Mouse (Mus musculus): ENCODE data around the gene Gm43518. TPM values are rescaled to one million over a fixed set of nuclear protein-coding genes. Genes with fewer than 3 reads are reported as not detected.

The Gm43518 gene
- 1 to 10 TPM in 1 of 2 experiments, under 1 TPM in 1; 0.87 to 1.3 TPM for total RNA-seq (2021)
- long read RNA-seq, experiment 1, partial matches to known transcripts: 0 of 1 reads
- long read RNA-seq, experiment 1, other reads (novel, unspliced or antisense): 1 of 1 reads
- long read RNA-seq, experiment 2: 0 reads

DNA sequence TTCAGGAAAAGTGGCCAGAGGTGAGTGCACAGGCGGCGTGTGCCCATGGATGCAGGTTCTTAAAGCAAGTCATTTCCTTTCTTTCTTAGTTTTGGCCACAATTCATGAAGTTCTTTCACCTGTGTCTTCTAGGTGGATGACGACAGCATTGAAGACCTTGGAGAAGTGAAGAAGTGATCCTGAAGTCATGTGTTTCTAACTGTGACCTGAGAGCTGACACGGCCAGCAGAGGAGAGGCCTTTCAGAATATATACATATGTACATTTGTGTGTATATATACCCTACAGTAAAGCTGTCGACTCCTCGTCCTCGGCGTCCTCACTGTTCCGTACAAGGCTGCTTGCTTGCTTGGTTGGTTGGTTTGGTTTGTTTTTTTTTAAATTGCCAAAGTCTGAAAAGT lies at the start of gene Gm43518:
TSS of gene Gm43518 (plus strand) at position 301 of the 400 bp plus-strand sequence.
- DNase-seq (ENCODE audit: low spot score in 2 of 2): peak in 1 of 2 experiments; percentile 1
- TF ChIP-seq CTCF (conservative IDR thresholded peaks at IDR 0.05): no peak
- H3K4me3 ChIP-seq: no peak within 1 kb of the TSS
- H3K27ac ChIP-seq: no peak within 1 kb of the TSS

DNA sequence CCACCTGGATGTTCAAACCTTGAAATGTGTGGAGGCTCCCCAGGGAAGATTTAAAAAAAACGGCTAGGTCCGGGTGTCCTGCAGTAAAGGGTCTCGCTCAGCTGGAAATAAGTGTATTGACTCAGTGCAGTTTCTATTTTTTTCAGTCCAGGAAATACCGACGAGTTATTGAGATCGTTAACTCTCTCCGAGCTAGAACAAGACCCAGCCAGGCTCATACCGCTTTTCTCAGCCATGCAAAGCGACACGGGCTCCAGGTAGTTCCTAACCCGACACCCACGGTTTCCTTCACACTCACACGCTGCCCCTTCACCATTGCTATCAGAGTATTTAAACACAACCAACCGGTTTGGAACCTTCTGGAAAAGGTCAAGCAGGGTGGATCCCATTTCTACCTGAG lies 49.2 kb upstream of the Gm43518 start:
- no peak for DNase-seq (ENCODE audit: low spot score in 2 of 2)
- H3K4me3 ChIP-seq: peak overlapping the region; percentile 9; the same call in 1 of the 2 replicates
- TF ChIP-seq CTCF (conservative IDR thresholded peaks at IDR 0.05): no peak
- H3K27ac ChIP-seq: no peak overlapping the region

DNA sequence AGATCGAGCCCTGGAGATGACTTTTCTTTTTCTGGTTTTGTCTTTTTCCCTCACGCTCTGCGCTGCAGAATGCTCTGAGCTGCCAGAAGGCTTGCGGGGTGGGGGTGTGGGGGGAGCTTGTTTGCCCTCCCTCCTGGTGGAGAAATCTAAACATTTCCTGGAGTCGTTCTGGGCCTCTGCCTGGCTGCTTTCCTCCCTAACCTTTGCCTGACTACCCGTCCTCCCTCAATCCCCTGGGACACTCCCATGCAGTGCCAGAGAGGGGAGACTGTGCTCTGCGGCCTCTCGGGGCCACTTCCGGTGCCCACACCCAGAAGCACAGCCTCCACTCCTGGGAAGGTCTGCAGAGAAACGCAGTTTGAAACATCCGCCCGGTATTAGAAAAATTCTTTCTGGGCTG lies 47.3 kb upstream of the Gm43518 start, which contains the start of gene Hcar1:
TSS of gene Hcar1 (minus strand) at position 93 of the 400 bp plus-strand sequence.
- DNase-seq (ENCODE audit: low spot score in 2 of 2): no peak
- H3K4me3 ChIP-seq: peak within 1 kb of the TSS; percentile 15; the same call in 1 of the 2 replicates

DNA sequence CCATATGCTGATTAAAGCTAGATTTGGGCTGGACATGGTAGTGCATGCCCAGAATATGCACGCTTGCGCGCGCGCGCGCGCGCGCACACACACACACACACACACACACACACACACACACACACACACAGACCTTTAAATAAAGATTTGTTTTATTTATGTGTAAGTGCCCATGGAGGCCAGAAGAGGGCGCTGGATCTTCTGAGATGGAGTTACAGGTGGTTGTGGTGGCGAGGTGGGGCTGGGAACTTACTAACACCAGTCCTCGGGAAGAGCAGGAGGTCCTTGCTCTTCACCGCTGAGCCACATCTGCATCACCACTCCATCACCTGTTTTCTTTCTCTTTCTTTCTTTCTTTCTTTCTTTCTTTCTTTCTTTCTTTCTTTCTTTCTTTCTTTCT lies 46.4 kb upstream of the Gm43518 start:
- H3K27ac ChIP-seq: no peak overlapping the region
- no peak overlapping the region for H3K4me3 ChIP-seq
- TF ChIP-seq CTCF (conservative IDR thresholded peaks at IDR 0.05): peak; percentile 38
- DNase-seq (ENCODE audit: low spot score in 2 of 2): no peak

More for the DNA sequence above, 47.3 kb upstream of the Gm43518 start, which contains the start of gene Hcar1:
- 0 out of 2 replicates have a peak, but pooled peaks have one; percentile 11 for TF ChIP-seq CTCF (conservative IDR thresholded peaks at IDR 0.05)
- peak within 1 kb of the TSS; percentile 39; the same call in 1 of the 2 replicates for H3K27ac ChIP-seq

DNA sequence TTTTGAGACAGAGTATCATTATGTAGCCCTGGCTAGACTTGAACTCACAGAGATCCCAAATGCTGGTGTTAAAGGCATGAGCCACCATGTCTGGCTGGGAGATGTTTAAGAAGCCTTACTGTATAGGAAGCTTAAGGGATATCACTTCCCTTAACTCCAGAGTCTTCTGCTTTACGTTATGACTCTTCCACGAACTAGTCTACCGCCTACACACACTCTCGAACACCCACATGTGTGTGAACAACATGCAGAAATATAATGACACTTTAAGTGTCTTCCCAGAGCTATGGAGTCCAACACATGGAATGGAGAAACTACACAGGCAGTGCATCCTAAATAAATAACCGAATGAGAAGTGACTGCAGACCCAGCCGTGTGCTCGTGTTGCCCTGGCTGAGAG lies 43.3 kb upstream of the Gm43518 start:
- Histone ChIP-seq H3K4me3 (no peak overlapping the region), H3K27ac (no peak overlapping the region)
- TF ChIP-seq CTCF (conservative IDR thresholded peaks at IDR 0.05): no peak
- no peak for DNase-seq (ENCODE audit: low spot score in 2 of 2)

DNA sequence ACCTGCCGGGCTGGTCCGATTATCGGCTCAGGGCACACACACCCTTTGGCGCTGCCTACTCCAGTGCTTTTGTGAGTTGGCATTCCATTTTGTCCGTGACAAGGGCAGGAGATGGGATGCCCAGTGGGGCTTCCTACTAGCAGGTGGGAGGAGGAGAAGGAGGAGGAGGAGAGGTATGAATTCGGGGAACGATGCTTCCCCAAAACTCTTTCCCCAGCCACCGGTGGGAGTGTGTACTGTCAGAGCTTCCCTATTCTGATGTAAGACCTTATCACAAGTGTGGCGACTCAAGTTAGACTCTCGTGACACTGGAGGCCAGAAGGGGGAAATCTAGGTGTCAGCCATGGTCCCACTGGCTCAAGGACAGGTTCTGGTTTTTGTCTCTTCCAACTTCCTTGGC lies 42.9 kb upstream of the Gm43518 start:
- no peak for TF ChIP-seq CTCF (conservative IDR thresholded peaks at IDR 0.05)
- DNase-seq (ENCODE audit: low spot score in 2 of 2): no peak
- H3K27ac ChIP-seq: no peak overlapping the region
- H3K4me3 ChIP-seq: no peak overlapping the region

DNA sequence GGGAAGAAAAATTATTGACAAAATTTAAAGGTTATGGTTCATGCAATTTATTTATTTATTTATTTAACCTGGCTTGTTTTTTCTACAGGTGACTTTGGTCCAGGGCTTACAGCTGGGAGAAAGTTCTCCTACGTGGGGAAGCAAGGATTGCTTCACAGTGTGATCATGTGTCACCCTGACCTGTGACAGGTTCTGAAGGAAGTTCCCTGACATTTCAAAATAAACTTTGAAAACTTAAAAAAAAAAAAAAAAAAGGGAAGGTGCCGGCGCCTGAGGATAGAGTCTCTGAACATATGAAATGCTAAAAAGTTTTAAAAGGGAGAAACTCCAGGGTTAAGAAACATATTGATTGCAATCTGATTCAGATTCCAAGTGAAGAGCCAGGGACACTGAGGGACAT lies 40.9 kb upstream of the Gm43518 start:
- no peak overlapping the region for H3K4me3 ChIP-seq
- no peak for TF ChIP-seq CTCF (conservative IDR thresholded peaks at IDR 0.05)
- H3K27ac ChIP-seq: no peak overlapping the region
- no peak for DNase-seq (ENCODE audit: low spot score in 2 of 2)

DNA sequence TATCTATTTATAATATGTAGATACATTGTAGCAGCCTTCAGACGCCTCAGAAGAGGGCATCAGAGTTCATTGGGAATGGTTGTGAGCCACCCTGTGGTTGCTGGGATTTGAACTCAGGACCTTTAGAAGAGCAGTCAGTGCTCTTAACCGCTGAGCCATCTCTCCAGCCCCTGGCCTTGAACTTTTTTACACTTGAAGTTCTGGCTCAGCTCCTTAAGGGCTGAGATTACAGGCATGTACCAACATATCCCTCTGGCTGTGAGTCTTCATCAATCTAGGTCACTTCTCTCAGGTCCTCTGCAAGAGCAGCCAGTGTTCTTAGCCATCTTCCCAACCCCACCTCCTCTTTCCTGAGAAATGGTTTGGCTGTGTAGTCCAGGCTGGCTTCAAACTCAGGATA lies 36.9 kb upstream of the Gm43518 start:
- H3K4me3 ChIP-seq: no peak overlapping the region
- no peak for DNase-seq (ENCODE audit: low spot score in 2 of 2)
- no peak for TF ChIP-seq CTCF (conservative IDR thresholded peaks at IDR 0.05)
- H3K27ac ChIP-seq: no peak overlapping the region

DNA sequence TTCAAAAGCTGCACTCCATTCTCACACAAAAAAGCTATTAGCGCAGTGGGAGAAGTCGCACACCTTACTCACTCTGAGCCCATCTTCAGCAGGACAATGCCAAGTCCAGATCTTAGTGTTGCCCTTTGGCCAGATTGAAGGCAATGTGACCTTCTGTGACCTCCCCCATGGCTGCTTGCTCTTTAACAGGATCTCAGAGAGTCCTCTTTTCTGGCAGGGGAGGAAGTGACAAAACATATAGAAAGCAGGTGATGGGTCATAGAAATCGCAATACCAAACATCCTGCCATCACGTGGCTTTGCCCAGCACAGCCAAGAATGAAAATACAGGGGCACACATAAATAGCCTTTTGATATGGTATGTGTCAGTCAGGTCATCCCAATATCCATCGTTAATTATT lies 36.2 kb upstream of the Gm43518 start:
- no peak for TF ChIP-seq CTCF (conservative IDR thresholded peaks at IDR 0.05)
- no peak overlapping the region for H3K4me3 ChIP-seq
- H3K27ac ChIP-seq: no peak overlapping the region
- no peak for DNase-seq (ENCODE audit: low spot score in 2 of 2)

DNA sequence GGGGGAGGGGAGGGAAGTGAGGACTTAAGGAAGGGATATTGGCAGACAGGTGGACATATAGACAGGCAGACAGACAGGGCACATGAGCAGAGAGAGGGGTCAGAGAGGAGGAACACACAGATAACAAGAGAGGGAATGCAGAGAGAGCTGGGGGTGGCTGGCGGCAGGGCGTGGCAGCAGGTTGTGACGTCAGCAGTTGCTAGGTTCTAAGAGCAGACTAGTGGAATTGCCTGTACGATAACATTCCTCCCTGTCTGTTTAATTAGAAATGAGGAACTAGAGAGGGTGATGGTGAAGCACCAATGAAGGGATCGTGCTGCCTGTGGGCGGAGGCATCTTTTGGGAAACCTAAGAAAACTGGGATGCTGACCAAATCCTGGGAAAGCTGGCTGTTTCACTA lies 35.5 kb upstream of the Gm43518 start:
- DNase-seq (ENCODE audit: low spot score in 2 of 2): peak in 1 of 2 experiments; percentile 65
- Histone ChIP-seq H3K27ac (no peak overlapping the region), H3K4me3 (peak overlapping the region; percentile 28; the same call in 1 of the 2 replicates)
- no peak for TF ChIP-seq CTCF (conservative IDR thresholded peaks at IDR 0.05)

- no peak for TF ChIP-seq CTCF (conservative IDR thresholded peaks at IDR 0.05)
- Histone ChIP-seq H3K27ac (no peak overlapping the region), H3K4me3 (no peak overlapping the region)
- no peak for DNase-seq (ENCODE audit: low spot score in 2 of 2)
Observed at GRCm38 (mm10) chr5:123893520-123893919, 33.7 kb upstream of the Gm43518 start.

DNA sequence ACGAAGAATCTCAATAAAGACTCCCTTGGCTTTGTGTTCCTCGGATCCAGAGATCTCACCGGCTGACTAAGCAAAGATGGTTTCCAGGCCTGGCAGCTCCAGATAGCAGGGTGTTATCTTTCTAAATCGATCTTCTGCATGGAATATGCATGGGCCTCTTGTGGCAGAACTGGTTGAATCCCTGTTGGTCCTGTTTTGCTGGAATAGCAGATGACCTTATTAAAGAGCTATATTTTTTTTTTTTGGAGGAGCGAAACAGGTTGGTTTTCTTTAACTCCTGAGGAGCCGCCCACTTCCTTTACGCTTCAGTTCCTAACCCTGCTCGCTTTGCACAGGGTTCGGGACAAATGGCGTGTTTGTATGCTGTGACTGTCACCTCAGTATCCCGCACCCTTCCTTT lies 30.8 kb upstream of the Gm43518 start:
- no peak overlapping the region for H3K4me3 ChIP-seq
- no peak for DNase-seq (ENCODE audit: low spot score in 2 of 2)
- no peak overlapping the region for H3K27ac ChIP-seq
- TF ChIP-seq CTCF (conservative IDR thresholded peaks at IDR 0.05): no peak

- DNase-seq (ENCODE audit: low spot score in 2 of 2): no peak
- H3K27ac ChIP-seq: no peak overlapping the region
- no peak for TF ChIP-seq CTCF (conservative IDR thresholded peaks at IDR 0.05)
- no peak overlapping the region for H3K4me3 ChIP-seq
Observed at GRCm38 (mm10) chr5:123897352-123897751, 29.9 kb upstream of the Gm43518 start.

GRCm38 (mm10) chr5:123904059-123904672 lies 23.1 kb upstream of the Gm43518 start:
- Histone ChIP-seq H3K4me3 (no peak overlapping the region), H3K27ac (no peak overlapping the region)
- peak; percentile 35 for TF ChIP-seq CTCF (conservative IDR thresholded peaks at IDR 0.05)
- no peak for DNase-seq (ENCODE audit: low spot score in 2 of 2)

Measured in layer of hippocampus, adult 2 months (tissue).